Mouse (Mus musculus): ENCODE measurements around the gene Zzef1.

The Zzef1 gene

DNA sequence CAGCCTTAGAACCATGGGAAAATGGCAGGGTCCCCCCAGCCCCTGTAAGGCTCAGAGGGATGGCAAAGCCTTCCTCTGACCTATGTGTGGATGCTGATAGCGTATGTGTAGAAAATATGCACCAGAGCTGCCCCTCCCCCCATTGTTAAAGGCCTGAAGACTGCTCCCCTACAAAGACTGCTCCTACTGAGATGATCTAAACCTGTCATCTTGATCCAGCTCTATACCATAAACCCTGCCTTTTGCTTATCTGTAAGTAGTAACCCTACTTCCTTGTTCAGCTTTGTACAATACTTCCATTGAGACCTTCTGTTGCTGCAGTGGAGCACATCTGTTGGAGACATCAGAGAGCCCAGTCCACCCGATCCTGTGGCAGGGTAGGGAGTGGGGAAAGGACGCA, 9.2 kb downstream of the Zzef1 start:
- DNase-seq (ENCODE audit: low read depth, low spot score), result no peak

DNA sequence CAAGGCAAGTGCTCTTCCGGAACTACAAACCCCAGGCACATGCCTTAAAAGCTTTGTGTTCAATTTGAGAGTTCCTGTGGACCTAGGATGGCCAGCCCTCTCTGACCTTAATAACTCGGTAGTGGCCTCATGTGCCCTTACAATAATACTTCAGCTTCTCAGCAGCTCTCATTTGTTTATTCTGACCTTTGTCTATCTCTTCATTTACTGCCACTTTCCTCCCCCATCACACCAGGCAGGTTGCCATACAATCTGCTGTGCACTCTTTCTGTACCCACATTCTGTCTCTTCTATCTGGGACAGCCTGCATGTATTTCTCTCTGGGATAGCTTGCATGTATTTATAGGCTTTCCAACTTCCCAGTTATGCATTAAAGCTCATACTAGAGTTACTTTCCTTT, 10.5 kb downstream of the Zzef1 start:
- no peak for DNase-seq (ENCODE audit: low read depth, low spot score)

DNA sequence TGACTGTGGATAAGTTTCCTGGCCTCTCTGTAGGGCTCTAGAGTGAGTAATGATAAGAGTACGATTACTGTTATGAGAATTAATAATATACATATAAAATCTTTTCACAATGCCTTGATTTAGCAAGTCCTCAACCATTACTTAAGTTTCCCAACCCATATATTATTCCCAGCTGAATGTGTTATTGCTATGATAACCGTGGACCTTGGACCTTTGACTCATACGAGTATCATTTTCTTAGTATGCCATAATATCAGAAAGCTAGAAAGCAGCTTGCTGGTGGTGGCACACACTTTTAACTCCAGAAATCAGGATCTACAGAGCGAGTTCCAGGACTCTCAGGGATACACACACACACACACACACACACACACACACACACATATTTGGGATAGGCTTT, 12.0 kb downstream of the Zzef1 start:
- no peak for DNase-seq (ENCODE audit: low read depth, low spot score)

GRCm38 (mm10) chr11:72813687-72814086, 17.7 kb downstream of the Zzef1 start:
- no peak for DNase-seq (ENCODE audit: low read depth, low spot score)

DNA sequence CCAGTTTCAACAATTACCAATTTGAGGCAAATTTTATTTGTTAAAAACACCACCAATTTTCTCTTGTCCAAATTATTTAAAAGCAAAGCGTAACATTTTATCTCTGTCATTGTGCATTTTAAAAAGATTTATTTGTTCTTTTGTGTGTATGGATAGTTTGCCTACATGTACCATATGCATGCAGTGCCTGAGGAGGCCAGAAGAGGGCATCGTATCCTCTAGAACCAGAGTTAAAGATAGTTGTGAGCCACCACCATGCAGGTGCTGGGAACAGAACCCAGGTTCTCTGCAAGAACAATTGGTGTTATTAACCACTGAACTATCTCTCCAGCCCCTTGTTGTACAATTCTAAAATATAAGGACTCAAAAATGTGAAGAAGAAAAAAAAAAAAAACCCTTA, 18.2 kb downstream of the Zzef1 start:
- DNase-seq (ENCODE audit: low read depth, low spot score), result peak; percentile 68

- DNase-seq (ENCODE audit: low read depth, low spot score), result no peak
Measured at GRCm38 (mm10) chr11:72816859-72817258, 20.8 kb downstream of the Zzef1 start.

DNA sequence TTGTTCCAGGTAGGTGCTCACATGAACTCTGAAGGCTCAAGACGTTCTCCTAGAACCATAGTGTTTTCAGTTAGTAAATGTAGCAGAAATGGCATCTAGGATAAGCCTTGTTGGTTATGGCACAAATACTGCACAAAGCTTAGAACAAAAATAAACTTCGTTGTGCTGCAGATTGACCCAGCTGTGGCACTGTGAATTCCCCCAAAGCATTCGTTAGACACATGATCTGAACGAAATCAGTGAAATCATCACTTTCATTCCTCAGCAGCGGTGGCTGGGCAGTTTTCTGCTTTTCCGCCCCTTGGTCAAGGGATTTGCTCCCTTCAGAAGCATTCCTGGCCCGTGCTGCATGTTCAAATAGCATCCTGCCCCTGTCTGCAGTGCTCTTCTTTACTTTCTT, 22.0 kb downstream of the Zzef1 start:
- DNase-seq (ENCODE audit: low read depth, low spot score), result no peak

- DNase-seq (ENCODE audit: low read depth, low spot score), result no peak
Measured at GRCm38 (mm10) chr11:72821041-72821440, 25.0 kb downstream of the Zzef1 start.

DNA sequence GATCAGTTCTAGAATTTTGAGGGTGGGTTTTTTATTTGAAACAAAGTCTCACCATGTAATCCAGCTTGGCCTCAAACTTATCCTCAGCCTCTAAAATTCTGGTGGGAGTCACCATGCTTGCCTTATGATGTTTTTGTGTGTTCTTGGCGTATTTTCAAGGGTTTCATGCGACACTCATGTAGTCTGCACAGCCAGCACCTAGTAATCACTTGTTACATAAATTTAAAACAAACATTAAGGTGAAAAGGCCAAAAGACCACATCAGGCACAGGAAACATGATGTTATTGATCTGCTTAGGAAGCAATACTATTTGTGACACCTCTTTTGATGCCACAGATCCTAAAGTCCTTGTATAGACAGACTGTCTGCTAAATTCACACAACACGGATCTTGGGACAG, 33.8 kb downstream of the Zzef1 start:
- DNase-seq (ENCODE audit: low read depth, low spot score), result no peak

GRCm38 (mm10) chr11:72842731-72843130, 46.7 kb downstream of the Zzef1 start:
- DNase-seq (ENCODE audit: low read depth, low spot score), result no peak

DNA sequence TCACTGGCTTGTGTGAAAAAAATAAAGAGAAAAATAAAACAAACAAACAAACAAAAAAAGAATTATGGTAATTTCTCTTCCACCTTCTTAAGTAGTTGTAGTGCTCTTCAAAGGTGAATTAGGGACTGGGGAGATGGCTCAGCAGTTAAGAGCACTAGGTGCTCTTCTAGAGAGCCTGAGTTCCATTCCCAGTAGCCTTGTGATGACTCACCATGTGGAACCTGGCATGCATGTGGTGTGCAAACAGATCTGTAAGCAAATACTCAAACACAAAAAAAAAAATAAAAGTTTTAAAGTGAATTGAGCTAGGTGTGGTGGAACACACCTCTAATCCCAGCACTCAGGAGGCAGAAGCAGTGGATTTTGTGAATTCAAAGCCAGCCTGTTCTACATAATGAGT, 47.5 kb downstream of the Zzef1 start:
- DNase-seq (ENCODE audit: low read depth, low spot score), result no peak

DNA sequence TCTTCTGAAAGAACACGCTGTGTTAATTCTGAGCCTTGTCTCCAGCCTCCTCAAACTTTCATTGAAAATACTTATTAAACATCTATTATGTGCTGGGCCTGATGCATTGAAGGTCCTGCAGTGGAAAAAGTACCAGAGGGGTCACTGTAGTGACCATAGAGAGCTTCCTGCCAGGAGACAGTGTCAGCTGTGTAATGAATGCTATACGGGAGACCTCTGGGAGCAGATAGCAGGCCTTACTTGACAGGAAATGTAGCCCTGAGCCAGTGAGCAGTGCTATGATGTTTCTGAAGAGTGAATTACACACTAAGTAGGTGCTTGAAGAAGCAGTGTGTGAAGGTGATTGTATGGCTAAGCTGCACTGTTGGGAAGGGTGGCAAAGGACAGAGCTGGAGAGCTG, 49.5 kb downstream of the Zzef1 start:
- no peak for DNase-seq (ENCODE audit: low read depth, low spot score)

DNA sequence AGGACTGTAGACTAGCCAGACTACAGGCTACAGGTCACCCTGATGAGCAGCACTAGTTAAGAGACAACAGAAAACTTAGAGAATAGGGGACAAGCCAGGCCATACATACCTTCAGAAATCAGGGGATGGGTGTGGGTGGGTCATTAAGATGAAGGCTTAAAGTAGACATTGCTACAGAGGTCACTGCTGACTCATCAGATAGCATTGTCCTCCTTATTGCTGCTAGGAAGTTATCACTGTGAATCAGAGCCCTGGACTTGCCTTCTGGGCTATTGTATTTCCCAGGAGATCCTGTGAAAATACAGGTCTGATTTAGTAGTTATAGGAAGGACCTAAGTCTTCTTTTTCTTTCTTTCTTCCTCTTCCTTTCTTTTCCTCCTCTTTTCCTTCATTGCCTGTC, 50.7 kb downstream of the Zzef1 start:
- DNase-seq (ENCODE audit: low read depth, low spot score), result no peak

- DNase-seq (ENCODE audit: low read depth, low spot score), result no peak
Measured at GRCm38 (mm10) chr11:72847831-72848628, 52.0 kb downstream of the Zzef1 start.

DNA sequence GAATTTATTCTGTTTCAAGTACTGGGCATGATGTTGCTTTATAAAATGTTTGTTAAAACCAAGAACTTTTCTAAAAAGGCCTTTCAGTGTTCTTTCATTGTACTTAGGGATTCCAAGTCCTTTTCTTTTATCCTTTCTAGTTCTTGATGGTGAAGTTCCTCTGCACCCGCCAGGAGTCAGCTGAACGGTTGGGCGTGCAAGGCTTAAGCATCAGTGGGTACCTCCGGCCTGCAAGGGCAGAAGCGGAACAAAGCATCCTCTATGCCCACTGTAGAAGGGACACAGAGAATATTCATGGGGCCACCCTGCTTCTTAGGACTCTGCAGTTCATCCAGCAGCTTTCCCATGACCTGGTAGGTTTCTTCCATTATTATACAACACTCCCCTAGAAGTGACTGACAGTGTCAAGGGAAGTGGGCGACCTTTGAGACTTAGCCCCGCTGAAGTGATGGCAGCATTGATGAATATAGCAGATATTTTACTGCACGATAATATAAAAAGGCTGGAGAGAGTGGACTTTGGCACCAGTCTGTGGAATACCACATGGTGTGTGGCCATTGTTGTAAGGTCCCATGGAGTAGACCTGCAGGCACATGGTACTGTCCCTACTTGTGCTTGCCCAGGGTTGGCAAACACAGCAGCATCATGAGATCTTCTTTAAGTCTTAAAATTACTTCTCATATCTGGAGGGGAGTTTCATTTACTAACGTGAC, 54.5 kb downstream of the Zzef1 start:
- no peak for DNase-seq (ENCODE audit: low read depth, low spot score)

DNA sequence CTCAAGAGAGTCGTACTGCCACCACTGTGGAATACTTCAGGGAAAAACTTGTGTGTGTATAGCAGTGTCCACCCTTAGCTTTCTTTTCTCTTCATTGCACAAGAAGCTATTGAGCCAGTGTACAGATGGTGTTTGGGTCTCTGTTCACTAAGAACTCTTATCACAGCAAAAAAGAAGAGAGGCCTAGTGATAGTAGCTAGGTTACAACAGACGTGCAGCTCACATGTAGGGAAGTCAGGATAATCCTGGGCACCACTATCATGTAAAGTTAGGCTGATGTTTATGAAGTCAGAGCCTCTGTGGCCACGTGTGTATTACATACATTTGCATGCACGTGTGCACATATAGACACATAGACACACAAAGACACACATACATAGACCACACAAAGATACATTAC, 55.2 kb downstream of the Zzef1 start:
- no peak for DNase-seq (ENCODE audit: low read depth, low spot score)

DNA sequence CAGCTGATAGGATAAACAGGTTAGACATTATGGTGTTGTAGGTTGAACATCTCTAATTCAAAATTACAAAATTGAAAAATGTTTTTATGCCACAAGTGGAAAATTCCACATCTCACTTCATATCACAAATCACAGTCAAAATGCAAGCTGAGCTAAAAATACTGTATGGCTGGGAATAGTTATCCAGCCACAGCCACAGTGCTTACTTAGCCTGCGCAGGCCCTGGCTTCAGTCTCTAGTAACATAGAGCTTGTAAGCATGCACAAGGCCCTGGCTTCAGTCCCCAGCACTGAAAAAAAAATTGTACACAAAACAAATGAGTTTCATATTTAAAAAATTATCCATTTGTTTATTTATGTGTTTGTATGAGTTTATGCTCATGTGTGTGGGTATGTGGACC, 56.1 kb downstream of the Zzef1 start:
- no peak for DNase-seq (ENCODE audit: low read depth, low spot score)

DNA sequence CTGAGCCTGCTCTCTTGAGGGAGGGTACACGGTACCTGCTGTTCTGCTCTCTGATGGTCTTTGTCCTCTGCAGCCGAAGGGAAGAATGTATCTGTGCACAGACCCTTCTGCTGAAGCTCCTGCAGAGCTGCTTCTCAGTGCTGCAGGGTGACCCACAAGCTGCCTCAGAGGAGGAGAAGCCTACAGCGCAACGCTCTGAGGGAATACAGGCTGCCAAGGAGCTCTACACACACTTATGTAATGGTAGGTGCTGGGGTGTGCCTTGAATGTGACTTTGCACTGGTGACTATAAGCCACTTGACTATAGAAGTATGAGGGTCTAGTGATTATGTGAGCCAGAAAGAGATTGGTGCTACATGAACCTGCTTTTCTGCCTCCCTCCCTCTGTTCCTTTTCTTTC, 57.1 kb downstream of the Zzef1 start:
- no peak for DNase-seq (ENCODE audit: low read depth, low spot score)

GRCm38 (mm10) chr11:72854251-72854650, 58.2 kb downstream of the Zzef1 start:
- DNase-seq (ENCODE audit: low read depth, low spot score), result no peak

DNA sequence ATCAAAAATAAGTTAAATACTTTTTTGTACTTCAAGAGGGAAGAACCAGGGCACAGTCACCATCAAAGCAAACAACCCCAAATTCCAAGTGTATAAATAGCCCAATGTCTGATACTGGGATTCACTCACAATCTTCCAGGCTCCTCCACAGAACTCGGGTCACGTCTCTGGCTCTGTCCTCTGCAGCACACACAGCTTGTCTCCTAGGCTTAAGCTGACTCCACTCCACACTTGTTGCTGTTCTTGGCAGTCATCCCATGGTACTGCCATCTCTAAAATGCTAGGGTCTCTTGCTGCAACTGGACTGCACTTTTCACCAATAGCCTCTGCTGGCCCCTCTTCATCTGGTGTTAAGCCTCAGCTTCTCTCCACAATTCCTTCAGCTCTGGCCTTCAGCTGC, 60.7 kb downstream of the Zzef1 start:
- DNase-seq (ENCODE audit: low read depth, low spot score), result no peak

- DNase-seq (ENCODE audit: low read depth, low spot score), result no peak
Measured at GRCm38 (mm10) chr11:72861236-72861635, 65.2 kb downstream of the Zzef1 start.

GRCm38 (mm10) chr11:72866446-72866845, 70.4 kb downstream of the Zzef1 start:
- DNase-seq (ENCODE audit: low read depth, low spot score), result no peak

DNA sequence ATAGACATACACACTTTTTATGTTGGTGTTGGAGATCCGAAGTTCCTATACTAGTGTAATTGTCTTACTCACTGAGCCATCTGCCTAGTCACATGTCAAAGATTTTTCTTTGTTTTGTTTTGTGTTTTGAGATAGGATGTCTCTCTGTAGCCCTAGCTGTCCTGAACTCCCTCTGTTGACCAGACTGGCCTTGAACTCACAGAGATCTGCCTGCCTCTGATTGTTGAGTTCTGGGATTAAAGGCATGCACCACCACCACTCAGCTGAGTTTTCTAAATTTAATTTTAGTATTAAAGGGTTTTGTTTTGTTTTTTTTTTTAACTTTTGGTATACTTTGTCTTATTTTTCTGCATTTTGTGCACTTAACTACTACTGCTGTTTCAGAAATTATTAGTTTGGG, 76.0 kb downstream of the Zzef1 start:
- DNase-seq (ENCODE audit: low read depth, low spot score), result no peak
